Mouse (Mus musculus): ENCODE measurements around the gene Gm42791. TPM values are rescaled to one million over a fixed set of nuclear protein-coding genes. Genes with fewer than 3 reads are reported as not detected.

The Gm42791 gene
- polyA plus RNA-seq, 1 experiment, result not detected

- no peak overlapping the region for H3K4me3 ChIP-seq (ENCODE audit: insufficient read depth, low read depth, low read length)
- H3K4me1 ChIP-seq (ENCODE audit: control insufficient read depth, insufficient read depth, low read length), result no peaks in the 10 kb centered on the region
- no peak overlapping the region for H3K27ac ChIP-seq (ENCODE audit: insufficient read depth, low read depth, low read length)
- TF ChIP-seq CTCF (conservative IDR thresholded peaks at IDR 0.05; ENCODE audit: insufficient read depth, insufficient read length, low read depth, low read length), result no peak
- TF ChIP-seq POLR2A (IDR thresholded peaks at IDR 0.05; ENCODE audit: low read depth, low read length), result no peak
- 89% methylated on average over 6 of the region's 6 CpGs for WGBS
- peaks cover 4% of the 10 kb centered on the region for H3K36me3 ChIP-seq (ENCODE audit: control insufficient read depth, insufficient read depth, low read length)
- DNase-seq, result no peak
- no peaks in the 10 kb centered on the region for H3K27me3 ChIP-seq (replicated peaks; ENCODE audit: control insufficient read depth, insufficient read depth, low read length)
Measured at GRCm38 (mm10) chr5:148916775-148917174, 78.2 kb downstream of the Gm42791 start.

GRCm38 (mm10) chr5:148912262-148912661 is 82.7 kb downstream of the Gm42791 start:
- Histone ChIP-seq H3K27me3 (replicated peaks; ENCODE audit: control insufficient read depth, insufficient read depth, low read length) (no peaks in the 10 kb centered on the region), H3K36me3 (ENCODE audit: control insufficient read depth, insufficient read depth, low read length) (peaks cover 2% of the 10 kb centered on the region), H3K4me1 (ENCODE audit: control insufficient read depth, insufficient read depth, low read length) (peaks cover 5% of the 10 kb centered on the region), H3K27ac (ENCODE audit: insufficient read depth, low read depth, low read length) (no peak overlapping the region), H3K4me3 (ENCODE audit: insufficient read depth, low read depth, low read length) (no peak overlapping the region)
- TF ChIP-seq CTCF (conservative IDR thresholded peaks at IDR 0.05; ENCODE audit: insufficient read depth, insufficient read length, low read depth, low read length) (no peak), POLR2A (IDR thresholded peaks at IDR 0.05; ENCODE audit: low read depth, low read length) (no peak)
- 46% methylated on average over 3 of the region's 3 CpGs for WGBS
- no peak for DNase-seq

GRCm38 (mm10) chr5:148910066-148910465 is 84.9 kb downstream of the Gm42791 start:
- 75% methylated on average over 4 of the region's 4 CpGs for WGBS
- H3K27me3 ChIP-seq (replicated peaks; ENCODE audit: control insufficient read depth, insufficient read depth, low read length), result no peaks in the 10 kb centered on the region
- no peaks in the 10 kb centered on the region for H3K36me3 ChIP-seq (ENCODE audit: control insufficient read depth, insufficient read depth, low read length)
- no peak overlapping the region for H3K27ac ChIP-seq (ENCODE audit: insufficient read depth, low read depth, low read length)
- no peak for TF ChIP-seq CTCF (conservative IDR thresholded peaks at IDR 0.05; ENCODE audit: insufficient read depth, insufficient read length, low read depth, low read length)
- no peak for TF ChIP-seq POLR2A (IDR thresholded peaks at IDR 0.05; ENCODE audit: low read depth, low read length)
- DNase-seq, result no peak
- peaks cover 5% of the 10 kb centered on the region for H3K4me1 ChIP-seq (ENCODE audit: control insufficient read depth, insufficient read depth, low read length)
- no peak overlapping the region for H3K4me3 ChIP-seq (ENCODE audit: insufficient read depth, low read depth, low read length)

- peak; percentile 70; the same call in 1 of the 2 replicates for TF ChIP-seq CTCF (conservative IDR thresholded peaks at IDR 0.05; ENCODE audit: insufficient read depth, insufficient read length, low read depth, low read length)
- TF ChIP-seq POLR2A (IDR thresholded peaks at IDR 0.05; ENCODE audit: low read depth, low read length), result no peak
- DNase-seq, result peak; percentile 77
- Histone ChIP-seq H3K27ac (ENCODE audit: insufficient read depth, low read depth, low read length) (0 out of 2 replicates have a peak overlapping the region, but pooled peaks have one; percentile 7), H3K36me3 (ENCODE audit: control insufficient read depth, insufficient read depth, low read length) (no peaks in the 10 kb centered on the region), H3K4me1 (ENCODE audit: control insufficient read depth, insufficient read depth, low read length) (peaks cover 5% of the 10 kb centered on the region), H3K27me3 (replicated peaks; ENCODE audit: control insufficient read depth, insufficient read depth, low read length) (no peaks in the 10 kb centered on the region), H3K4me3 (ENCODE audit: insufficient read depth, low read depth, low read length) (no peak overlapping the region)
- 32% methylated on average over 6 of the region's 6 CpGs for WGBS
Measured at GRCm38 (mm10) chr5:148909402-148909801, 85.5 kb downstream of the Gm42791 start.

GRCm38 (mm10) chr5:148909057-148909395 is 85.9 kb downstream of the Gm42791 start:
- Histone ChIP-seq H3K27me3 (replicated peaks; ENCODE audit: control insufficient read depth, insufficient read depth, low read length) (no peaks in the 10 kb centered on the region), H3K36me3 (ENCODE audit: control insufficient read depth, insufficient read depth, low read length) (no peaks in the 10 kb centered on the region), H3K27ac (ENCODE audit: insufficient read depth, low read depth, low read length) (0 out of 2 replicates have a peak overlapping the region, but pooled peaks have one; percentile 7), H3K4me3 (ENCODE audit: insufficient read depth, low read depth, low read length) (no peak overlapping the region), H3K4me1 (ENCODE audit: control insufficient read depth, insufficient read depth, low read length) (peaks cover 5% of the 10 kb centered on the region)
- TF ChIP-seq POLR2A (IDR thresholded peaks at IDR 0.05; ENCODE audit: low read depth, low read length) (no peak), CTCF (conservative IDR thresholded peaks at IDR 0.05; ENCODE audit: insufficient read depth, insufficient read length, low read depth, low read length) (no peak)
- no peak for DNase-seq
- WGBS, result 55% methylated on average over 7 of the region's 7 CpGs

DNA sequence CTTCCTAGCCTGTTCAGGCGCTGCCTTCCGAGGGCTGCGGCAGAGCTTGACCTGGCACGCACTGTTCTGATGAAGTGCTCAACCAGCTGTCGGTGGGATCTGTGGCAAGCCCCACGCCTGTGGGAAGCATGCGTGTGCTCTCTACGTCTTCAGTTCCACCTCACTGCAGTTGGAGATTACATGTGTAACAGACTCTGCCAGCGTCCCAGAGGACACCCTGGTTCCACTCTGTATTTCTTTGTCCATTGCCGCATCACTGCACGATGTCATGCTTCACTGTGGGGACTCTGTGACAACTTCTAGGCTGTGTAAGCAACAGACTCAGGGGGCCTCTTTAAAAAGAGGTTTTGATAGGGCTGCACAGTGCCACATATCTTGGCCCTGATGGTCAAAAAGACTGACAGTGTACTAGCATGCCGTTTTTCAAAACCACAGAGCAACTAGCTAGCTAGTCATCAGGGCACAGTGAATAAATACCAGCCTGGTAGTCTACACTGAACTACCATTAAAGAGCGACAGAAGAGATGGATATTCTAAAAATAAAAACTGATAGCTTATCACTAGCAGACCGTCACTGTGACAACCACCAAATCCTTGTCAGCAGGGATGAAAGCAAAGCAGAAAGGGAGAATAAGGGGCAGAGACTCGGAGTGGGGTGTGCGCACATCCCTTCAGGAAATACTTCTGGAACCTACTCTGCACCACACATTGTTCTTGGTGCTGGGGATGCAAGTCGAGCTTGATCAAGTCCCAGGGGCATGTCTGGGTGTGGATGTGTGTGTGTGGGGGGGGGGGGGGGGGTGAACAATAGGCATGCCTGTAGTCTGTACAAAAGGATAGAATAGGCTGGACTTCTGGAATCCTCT is 86.5 kb downstream of the Gm42791 start:
- H3K27me3 ChIP-seq (replicated peaks; ENCODE audit: control insufficient read depth, insufficient read depth, low read length), result no peaks in the 10 kb centered on the region
- peaks cover 5% of the 10 kb centered on the region for H3K4me1 ChIP-seq (ENCODE audit: control insufficient read depth, insufficient read depth, low read length)
- WGBS, result 75% methylated on average over 17 of the region's 17 CpGs
- no peak for DNase-seq
- TF ChIP-seq POLR2A (IDR thresholded peaks at IDR 0.05; ENCODE audit: low read depth, low read length), result no peak
- TF ChIP-seq CTCF (conservative IDR thresholded peaks at IDR 0.05; ENCODE audit: insufficient read depth, insufficient read length, low read depth, low read length), result no peak
- no peak overlapping the region for H3K27ac ChIP-seq (ENCODE audit: insufficient read depth, low read depth, low read length)
- H3K4me3 ChIP-seq (ENCODE audit: insufficient read depth, low read depth, low read length), result no peak overlapping the region
- no peaks in the 10 kb centered on the region for H3K36me3 ChIP-seq (ENCODE audit: control insufficient read depth, insufficient read depth, low read length)

GRCm38 (mm10) chr5:148906305-148906704 is 88.6 kb downstream of the Gm42791 start:
- peaks cover 5% of the 10 kb centered on the region for H3K4me1 ChIP-seq (ENCODE audit: control insufficient read depth, insufficient read depth, low read length)
- H3K27me3 ChIP-seq (replicated peaks; ENCODE audit: control insufficient read depth, insufficient read depth, low read length), result no peaks in the 10 kb centered on the region
- 79% methylated on average over 4 of the region's 4 CpGs for WGBS
- H3K4me3 ChIP-seq (ENCODE audit: insufficient read depth, low read depth, low read length), result no peak overlapping the region
- no peak for DNase-seq
- H3K36me3 ChIP-seq (ENCODE audit: control insufficient read depth, insufficient read depth, low read length), result no peaks in the 10 kb centered on the region
- TF ChIP-seq POLR2A (IDR thresholded peaks at IDR 0.05; ENCODE audit: low read depth, low read length) (no peak), CTCF (conservative IDR thresholded peaks at IDR 0.05; ENCODE audit: insufficient read depth, insufficient read length, low read depth, low read length) (no peak)
- no peak overlapping the region for H3K27ac ChIP-seq (ENCODE audit: insufficient read depth, low read depth, low read length)
